Mouse (Mus musculus) stomach, embryonic 15.5 days (tissue): ENCODE measurements around the gene Lsm3. TPM values are rescaled to one million over a fixed set of nuclear protein-coding genes. Genes with fewer than 3 reads are reported as not detected.
"Not testable (repeated sequence)": the region's sequence is repeated elsewhere in the genome, so short reads cannot be mapped to it uniquely, and the experiment has no call there.

Experiments
- ATAC-seq: fragments of 200-750 bp; cut with Nextera tagmentation; 2 replicates; pipeline ENCODE4 v1.8.0; 2017; ENCODE audit warnings: low read depth, moderate number of reproducible peaks, moderate TSS enrichment; ENCODE audit not compliant: insufficient read depth, low FRiP score
- H3K27ac ChIP-seq: fragments of 300-500 bp; sonication (generic); 2 replicates; pipeline ENCODE4 v1.5.1; 2015; ENCODE audit warnings: mild to moderate bottlenecking, inconsistent platforms
- H3K27me3 ChIP-seq: fragments of 300-500 bp; sonication (generic); replicated peaks from 2 replicates; pipeline ENCODE4 v1.6.1; 2015; ENCODE audit warnings: inconsistent platforms
- H3K36me3 ChIP-seq: fragments of 300-500 bp; sonication (generic); 2 replicates; pipeline ENCODE4 v1.6.1; 2015; ENCODE audit warnings: inconsistent platforms
- H3K4me1 ChIP-seq: fragments of 300-500 bp; sonication (generic); 2 replicates; pipeline ENCODE4 v1.6.1; 2015; ENCODE audit warnings: inconsistent platforms
- H3K4me2 ChIP-seq: fragments of 300-500 bp; sonication (generic); 2 replicates; pipeline ENCODE4 v1.6.1; 2015; ENCODE audit warnings: mild to moderate bottlenecking, inconsistent platforms
- H3K4me3 ChIP-seq: fragments of 300-500 bp; sonication (generic); replicated peaks from 2 replicates; pipeline ENCODE4 v1.5.1; 2015; ENCODE audit warnings: inconsistent platforms
- H3K9ac ChIP-seq: fragments of 300-500 bp; sonication (generic); 2 replicates; pipeline ENCODE4 v1.6.1; 2015; ENCODE audit warnings: inconsistent platforms
- H3K9me3 ChIP-seq: fragments of 300-500 bp; sonication (generic); 2 replicates; pipeline ENCODE4 v1.6.1; 2016; ENCODE audit warnings: inconsistent platforms
- WGBS: fragments of 180-500 bp; shearing (Covaris S2); methylation state at CpG from one replicate; pipeline ENCODE4 v1.1.7; 2015; 5-methylcytosine and 5-hydroxymethylcytosine counted together
- polyA plus RNA-seq: library from polyadenylated mRNA; unstranded; fragments of >200 nt; fragmentation: Nextera tagmentation; extraction: Ambion mirVana; gene quantifications from 2 replicates; pipeline ENCODE4 v1.2.1, GENCODE M21; 2015

Gene Lsm3
- 239 and 248 TPM in 2 replicates for polyA plus RNA-seq

- peak within 1 kb of the TSS; percentile 88 for H3K4me3 ChIP-seq
- no peaks in the 10 kb centered on the region for H3K9me3 ChIP-seq
- H3K36me3 ChIP-seq: peaks cover 24% of the 10 kb centered on the region
- WGBS: under 1% methylated on average over 80 of the region's 80 CpGs
- peak; percentile 98 for ATAC-seq
- H3K27ac ChIP-seq: peak within 1 kb of the TSS; percentile 78
- peaks cover 6% of the 10 kb centered on the region for H3K4me1 ChIP-seq
- peak within 1 kb of the TSS; percentile 92 for H3K9ac ChIP-seq
- H3K4me2 ChIP-seq: peak within 1 kb of the TSS; percentile 77
- no peaks in the 10 kb centered on the region for H3K27me3 ChIP-seq
Observed at GRCm38 (mm10) chr6:91515545-91516449, at the start of gene Lsm3, which contains the start of gene Xpc. TSS of gene Lsm3 (plus strand) at chr6:91515928. TSS of gene Xpc (minus strand) at chr6:91515888.

- Histone ChIP-seq H3K27me3 (no peaks in the 10 kb centered on the region), H3K4me2 (no peak overlapping the region), H3K27ac (no peak overlapping the region), H3K9ac (no peak overlapping the region), H3K4me1 (peaks cover under 1% of the 10 kb centered on the region; the same call in 1 of the 2 replicates), H3K36me3 (peaks cover 23% of the 10 kb centered on the region), H3K9me3 (no peaks in the 10 kb centered on the region), H3K4me3 (no peak overlapping the region)
- 92% methylated on average over 1 of the region's 1 CpGs for WGBS
- no peak for ATAC-seq
Observed at GRCm38 (mm10) chr6:91467106-91467505, 48.6 kb upstream of the Lsm3 start.

- no peak overlapping the region for H3K4me2 ChIP-seq
- H3K36me3 ChIP-seq: peaks cover 9% of the 10 kb centered on the region; the same call in 1 of the 2 replicates
- WGBS: 84% methylated on average over 2 of the region's 2 CpGs
- H3K27ac ChIP-seq: no peak overlapping the region
- peaks cover 13% of the 10 kb centered on the region for H3K4me1 ChIP-seq
- H3K27me3 ChIP-seq: no peaks in the 10 kb centered on the region
- H3K9ac ChIP-seq: no peak overlapping the region
- no peaks in the 10 kb centered on the region for H3K9me3 ChIP-seq
- no peak overlapping the region for H3K4me3 ChIP-seq
- no peak for ATAC-seq
Observed at GRCm38 (mm10) chr6:91470712-91471111, 45.0 kb upstream of the Lsm3 start.

- ATAC-seq: not testable (repeated sequence)
- 84% methylated on average over 3 of the region's 3 CpGs for WGBS
Observed at GRCm38 (mm10) chr6:91471427-91471826, 44.3 kb upstream of the Lsm3 start.

GRCm38 (mm10) chr6:91472319-91472718 is 43.4 kb upstream of the Lsm3 start:
- H3K4me2 ChIP-seq: peak overlapping the region; percentile 60
- H3K9me3 ChIP-seq: no peaks in the 10 kb centered on the region
- ATAC-seq: no peak
- peak overlapping the region; percentile 76 for H3K4me3 ChIP-seq
- peaks cover 13% of the 10 kb centered on the region for H3K4me1 ChIP-seq
- 0 out of 2 replicates have a peak overlapping the region, but pooled peaks have one; percentile 72 for H3K27ac ChIP-seq
- WGBS: 34% methylated on average over 6 of the region's 6 CpGs
- H3K9ac ChIP-seq: peak overlapping the region; percentile 63; the same call in 1 of the 2 replicates
- H3K36me3 ChIP-seq: 0 out of 2 replicates have a peak, but pooled peaks cover 5% of the 10 kb centered on the region
- H3K27me3 ChIP-seq: no peaks in the 10 kb centered on the region

More at GRCm38 (mm10) chr6:91471427-91471826, 44.3 kb upstream of the Lsm3 start:
- H3K27ac ChIP-seq, H3K36me3 ChIP-seq, H3K4me2 ChIP-seq, H3K4me3 ChIP-seq, H3K27me3 ChIP-seq, H3K9ac ChIP-seq, H3K9me3 ChIP-seq: not testable (repeated sequence)
- H3K4me1 ChIP-seq: peaks cover 13% of the 10 kb centered on the region

GRCm38 (mm10) chr6:91472868-91473804 is 42.6 kb upstream of the Lsm3 start, which contains the start of the genes Chchd4 and Tmem43:
TSS of gene Chchd4 (minus strand) at chr6:91473546.
TSS of gene Tmem43 (plus strand) at chr6:91473703.
- H3K4me2 ChIP-seq: peak within 1 kb of the TSS; percentile 74
- H3K9ac ChIP-seq: peak within 1 kb of the TSS; percentile 78
- H3K9me3 ChIP-seq: no peaks in the 10 kb centered on the region
- H3K4me3 ChIP-seq: peak within 1 kb of the TSS; percentile 76
- H3K27me3 ChIP-seq: no peaks in the 10 kb centered on the region
- H3K36me3 ChIP-seq: peaks cover 10% of the 10 kb centered on the region; the same call in 1 of the 2 replicates
- peaks cover 13% of the 10 kb centered on the region for H3K4me1 ChIP-seq
- under 1% methylated on average over 74 of the region's 74 CpGs for WGBS
- peak within 1 kb of the TSS; percentile 77 for H3K27ac ChIP-seq
- peak; percentile 97 for ATAC-seq

GRCm38 (mm10) chr6:91473805-91474440 is 41.8 kb upstream of the Lsm3 start:
- ATAC-seq: peak; percentile 15; the same call in 1 of the 2 replicates
- no peaks in the 10 kb centered on the region for H3K9me3 ChIP-seq
- peak overlapping the region; percentile 77 for H3K27ac ChIP-seq
- H3K36me3 ChIP-seq: peaks cover 18% of the 10 kb centered on the region
- no peaks in the 10 kb centered on the region for H3K27me3 ChIP-seq
- H3K4me1 ChIP-seq: peaks cover 13% of the 10 kb centered on the region
- WGBS: 0% methylated on average over 27 of the region's 27 CpGs
- H3K9ac ChIP-seq: peak overlapping the region; percentile 78
- H3K4me2 ChIP-seq: peak overlapping the region; percentile 74
- peak overlapping the region; percentile 76 for H3K4me3 ChIP-seq

GRCm38 (mm10) chr6:91474441-91475190 is 41.1 kb upstream of the Lsm3 start:
- ATAC-seq: no peak
- Histone ChIP-seq H3K4me1 (peaks cover 13% of the 10 kb centered on the region), H3K4me3 (peak overlapping the region; percentile 76), H3K27ac (peak overlapping the region; percentile 77; the same call in 1 of the 2 replicates), H3K9me3 (no peaks in the 10 kb centered on the region), H3K36me3 (peaks cover 25% of the 10 kb centered on the region), H3K9ac (peak overlapping the region; percentile 78; the same call in 1 of the 2 replicates), H3K27me3 (no peaks in the 10 kb centered on the region), H3K4me2 (peak overlapping the region; percentile 74)
- 49% methylated on average over 9 of the region's 9 CpGs for WGBS

- Histone ChIP-seq H3K4me2 (no peak overlapping the region), H3K27ac (no peak overlapping the region), H3K4me3 (no peak overlapping the region), H3K9me3 (no peaks in the 10 kb centered on the region), H3K9ac (no peak overlapping the region), H3K36me3 (peaks cover 40% of the 10 kb centered on the region), H3K4me1 (peaks cover 13% of the 10 kb centered on the region), H3K27me3 (no peaks in the 10 kb centered on the region)
- 98% methylated on average over 2 of the region's 2 CpGs for WGBS
- no peak for ATAC-seq
Observed at GRCm38 (mm10) chr6:91476541-91476940, 39.2 kb upstream of the Lsm3 start.

GRCm38 (mm10) chr6:91483371-91483770 is 32.4 kb upstream of the Lsm3 start:
- peaks cover 88% of the 10 kb centered on the region for H3K36me3 ChIP-seq
- no peaks in the 10 kb centered on the region for H3K9me3 ChIP-seq
- ATAC-seq: no peak
- no peak overlapping the region for H3K27ac ChIP-seq
- no peak overlapping the region for H3K4me2 ChIP-seq
- no peaks in the 10 kb centered on the region for H3K27me3 ChIP-seq
- H3K9ac ChIP-seq: no peak overlapping the region
- H3K4me3 ChIP-seq: no peak overlapping the region
- no peaks in the 10 kb centered on the region for H3K4me1 ChIP-seq
- WGBS: 86% methylated on average over 2 of the region's 2 CpGs
